Mouse (Mus musculus): ENCODE measurements at regions not wholly inside any gene's neighbourhood (a gene's known extent, or its start where the extent isn't known, plus 50 kb on each side); places are given as distances from the start of the nearest gene placed in this dataset.
A peak's percentile ranks its signal among the peaks of the same experiment; 100 is the strongest.

GRCm38 (mm10) chr15:67320292-67320691 is 819.6 kb upstream of the Lrrc6 start:
- no peaks in the 10 kb centered on the region for H3K36me3 ChIP-seq (ENCODE audit: control insufficient read depth, insufficient read depth, low read length)
- no peak overlapping the region for H3K9ac ChIP-seq (ENCODE audit: low read length)
- H3K4me2 ChIP-seq (ENCODE audit: low read depth) = no peak overlapping the region
- DNase-seq (ENCODE audit: low spot score) = no peak
- H3K27me3 ChIP-seq (ENCODE audit: control insufficient read depth, insufficient read depth, low read length) = no peaks in the 10 kb centered on the region
- no peak for ATAC-seq (ENCODE audit: insufficient read depth, low FRiP score, low TSS enrichment)
- no peak overlapping the region for H3K27ac ChIP-seq (ENCODE audit: low read depth, low read length)
- H3K9me3 ChIP-seq (ENCODE audit: control insufficient read depth, low read length) = no peaks in the 10 kb centered on the region
- H3K4me3 ChIP-seq (ENCODE audit: low read depth, low read length) = no peak overlapping the region
- H3K4me1 ChIP-seq (ENCODE audit: control insufficient read depth, insufficient read depth, low read length) = no peaks in the 10 kb centered on the region
- WGBS = 86% methylated on average over 2 of the region's 2 CpGs

DNA sequence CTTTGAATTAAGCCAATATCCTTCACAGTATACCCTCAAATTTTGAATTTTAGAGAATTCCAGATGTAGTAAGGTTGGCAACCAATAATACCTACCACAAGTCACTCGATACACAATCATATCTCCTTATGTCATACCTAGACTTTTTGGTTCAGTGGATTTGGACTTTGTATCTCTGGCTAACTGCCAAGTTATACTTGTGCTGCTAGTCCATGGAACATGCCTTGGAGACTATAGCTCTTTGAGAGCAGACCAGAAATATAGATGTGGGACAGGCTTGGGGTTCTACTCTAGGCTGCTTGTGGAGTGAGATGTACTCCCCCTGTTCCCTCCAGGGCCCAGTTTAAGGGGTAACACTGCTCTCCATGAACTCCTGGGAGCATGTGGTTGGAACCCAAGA is 814.5 kb upstream of the Lrrc6 start:
- 93% methylated on average over 1 of the region's 1 CpGs for WGBS
- Histone ChIP-seq H3K27ac (ENCODE audit: low read depth, low read length) (no peak overlapping the region), H3K9me3 (ENCODE audit: control insufficient read depth, low read length) (no peaks in the 10 kb centered on the region), H3K27me3 (ENCODE audit: control insufficient read depth, insufficient read depth, low read length) (no peaks in the 10 kb centered on the region), H3K4me3 (ENCODE audit: low read depth, low read length) (no peak overlapping the region), H3K4me1 (ENCODE audit: control insufficient read depth, insufficient read depth, low read length) (no peaks in the 10 kb centered on the region), H3K9ac (ENCODE audit: low read length) (no peak overlapping the region), H3K4me2 (ENCODE audit: low read depth) (no peak overlapping the region), H3K36me3 (ENCODE audit: control insufficient read depth, insufficient read depth, low read length) (no peaks in the 10 kb centered on the region)
- DNase-seq (ENCODE audit: low spot score) (no peak), ATAC-seq (ENCODE audit: insufficient read depth, low FRiP score, low TSS enrichment) (no peak)

DNA sequence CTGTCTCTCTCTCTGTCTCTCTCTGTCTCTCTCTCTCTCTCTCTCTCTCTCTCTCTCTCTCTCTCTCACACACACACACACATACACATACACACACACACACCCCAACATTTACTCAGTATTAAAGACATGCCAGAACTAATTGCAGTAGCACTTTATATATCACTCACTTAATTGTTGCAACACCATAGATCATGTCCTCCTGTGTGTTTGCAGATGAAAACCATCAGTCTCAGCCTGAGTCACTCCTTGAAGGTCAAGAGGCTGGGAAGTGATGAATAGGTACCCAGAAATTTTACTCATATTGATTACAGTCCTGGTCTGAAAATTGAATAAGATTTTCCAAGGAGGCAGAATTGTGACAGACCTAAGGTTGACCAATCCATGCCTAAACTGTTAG is 812.9 kb upstream of the Lrrc6 start:
- ATAC-seq (ENCODE audit: insufficient read depth, low FRiP score, low TSS enrichment) = no peak
- Histone ChIP-seq H3K4me1 (ENCODE audit: control insufficient read depth, insufficient read depth, low read length) (no peaks in the 10 kb centered on the region), H3K27me3 (ENCODE audit: control insufficient read depth, insufficient read depth, low read length) (no peaks in the 10 kb centered on the region), H3K27ac (ENCODE audit: low read depth, low read length) (no peak overlapping the region), H3K4me3 (ENCODE audit: low read depth, low read length) (no peak overlapping the region), H3K36me3 (ENCODE audit: control insufficient read depth, insufficient read depth, low read length) (no peaks in the 10 kb centered on the region), H3K4me2 (ENCODE audit: low read depth) (no peak overlapping the region), H3K9me3 (ENCODE audit: control insufficient read depth, low read length) (no peaks in the 10 kb centered on the region), H3K9ac (ENCODE audit: low read length) (no peak overlapping the region)
- DNase-seq (ENCODE audit: low spot score) = no peak

GRCm38 (mm10) chr15:67305681-67306080 is 805.0 kb upstream of the Lrrc6 start:
- H3K9me3 ChIP-seq (ENCODE audit: control insufficient read depth, low read length) = no peaks in the 10 kb centered on the region
- 68% methylated on average over 1 of the region's 1 CpGs for whole genome bisulfite sequencing
- H3K9ac ChIP-seq (ENCODE audit: low read length) = no peak overlapping the region
- no peak overlapping the region for H3K4me2 ChIP-seq (ENCODE audit: low read depth)
- H3K27ac ChIP-seq (ENCODE audit: low read depth, low read length) = no peak overlapping the region
- no peaks in the 10 kb centered on the region for H3K4me1 ChIP-seq (ENCODE audit: control insufficient read depth, insufficient read depth, low read length)
- H3K4me3 ChIP-seq (ENCODE audit: low read depth, low read length) = no peak overlapping the region
- H3K27me3 ChIP-seq (ENCODE audit: control insufficient read depth, insufficient read depth, low read length) = no peaks in the 10 kb centered on the region
- H3K36me3 ChIP-seq (ENCODE audit: control insufficient read depth, insufficient read depth, low read length) = no peaks in the 10 kb centered on the region
- ATAC-seq (ENCODE audit: insufficient read depth, low FRiP score, low TSS enrichment) (no peak), DNase-seq (ENCODE audit: low spot score) (no peak)

DNA sequence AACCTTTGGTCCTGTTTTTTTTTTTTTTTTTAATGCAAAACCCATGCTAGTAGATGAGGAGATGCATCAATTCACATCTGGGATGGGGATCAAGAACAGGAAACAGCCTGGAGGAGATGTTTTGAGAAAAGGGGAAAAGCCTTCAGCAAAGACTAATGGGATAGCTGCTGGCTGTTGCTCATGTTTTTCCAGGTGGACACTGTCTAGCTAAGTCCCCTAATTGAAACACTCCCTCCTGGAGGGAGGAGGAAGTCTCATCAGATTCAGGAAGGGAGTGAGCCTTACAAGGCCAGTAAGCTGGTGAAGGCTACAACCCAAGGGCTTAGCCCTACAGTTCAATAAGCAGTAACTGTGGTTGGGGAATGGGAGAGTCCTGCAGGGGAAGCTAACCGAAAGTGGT is 803.1 kb upstream of the Lrrc6 start:
- Histone ChIP-seq H3K4me3 (ENCODE audit: low read depth, low read length) (no peak overlapping the region), H3K9me3 (ENCODE audit: control insufficient read depth, low read length) (no peaks in the 10 kb centered on the region), H3K27me3 (ENCODE audit: control insufficient read depth, insufficient read depth, low read length) (no peaks in the 10 kb centered on the region), H3K36me3 (ENCODE audit: control insufficient read depth, insufficient read depth, low read length) (no peaks in the 10 kb centered on the region), H3K4me2 (ENCODE audit: low read depth) (no peak overlapping the region), H3K4me1 (ENCODE audit: control insufficient read depth, insufficient read depth, low read length) (no peaks in the 10 kb centered on the region), H3K9ac (ENCODE audit: low read length) (no peak overlapping the region), H3K27ac (ENCODE audit: low read depth, low read length) (no peak overlapping the region)
- DNase-seq (ENCODE audit: low spot score) (peak; percentile 13), ATAC-seq (ENCODE audit: insufficient read depth, low FRiP score, low TSS enrichment) (no peak)
- 75% methylated on average over 1 of the region's 1 CpGs for WGBS

- no peaks in the 10 kb centered on the region for H3K36me3 ChIP-seq (ENCODE audit: control insufficient read depth, insufficient read depth, low read length)
- no peaks in the 10 kb centered on the region for H3K4me1 ChIP-seq (ENCODE audit: control insufficient read depth, insufficient read depth, low read length)
- DNase-seq (ENCODE audit: low spot score) (no peak), ATAC-seq (ENCODE audit: insufficient read depth, low FRiP score, low TSS enrichment) (no peak)
- H3K9me3 ChIP-seq (ENCODE audit: control insufficient read depth, low read length) = no peaks in the 10 kb centered on the region
- WGBS = 62% methylated on average over 6 of the region's 6 CpGs
- no peak overlapping the region for H3K27ac ChIP-seq (ENCODE audit: low read depth, low read length)
- no peak overlapping the region for H3K4me3 ChIP-seq (ENCODE audit: low read depth, low read length)
- H3K4me2 ChIP-seq (ENCODE audit: low read depth) = no peak overlapping the region
- H3K9ac ChIP-seq (ENCODE audit: low read length) = no peak overlapping the region
- H3K27me3 ChIP-seq (ENCODE audit: control insufficient read depth, insufficient read depth, low read length) = no peaks in the 10 kb centered on the region
Observed at GRCm38 (mm10) chr15:67301871-67302363, 801.2 kb upstream of the Lrrc6 start.

DNA sequence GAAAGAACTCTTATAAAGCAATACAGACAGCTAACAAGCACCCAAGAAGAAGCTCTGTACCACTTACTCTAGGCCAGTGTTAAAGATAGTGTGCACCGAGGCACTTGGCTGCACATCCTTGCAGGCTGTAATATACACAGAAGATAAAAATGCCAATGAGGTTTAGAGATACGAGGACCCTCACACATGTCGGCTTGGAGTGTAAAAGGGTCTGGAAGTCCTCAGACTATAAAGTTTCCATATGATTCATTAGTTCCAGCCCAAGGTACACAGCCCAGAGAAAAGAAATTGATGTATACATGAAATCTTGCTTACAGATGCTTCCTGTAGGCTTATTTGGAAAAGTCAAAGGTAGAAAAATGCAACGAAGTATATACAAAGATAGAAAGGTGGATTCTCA is 800.3 kb upstream of the Lrrc6 start:
- no peak overlapping the region for H3K9ac ChIP-seq (ENCODE audit: low read length)
- no peaks in the 10 kb centered on the region for H3K4me1 ChIP-seq (ENCODE audit: control insufficient read depth, insufficient read depth, low read length)
- no peak overlapping the region for H3K4me3 ChIP-seq (ENCODE audit: low read depth, low read length)
- no peak overlapping the region for H3K4me2 ChIP-seq (ENCODE audit: low read depth)
- H3K9me3 ChIP-seq (ENCODE audit: control insufficient read depth, low read length) = no peaks in the 10 kb centered on the region
- no peaks in the 10 kb centered on the region for H3K36me3 ChIP-seq (ENCODE audit: control insufficient read depth, insufficient read depth, low read length)
- H3K27me3 ChIP-seq (ENCODE audit: control insufficient read depth, insufficient read depth, low read length) = no peaks in the 10 kb centered on the region
- WGBS = 83% methylated on average over 4 of the region's 4 CpGs
- no peak for ATAC-seq (ENCODE audit: insufficient read depth, low FRiP score, low TSS enrichment)
- DNase-seq (ENCODE audit: low spot score) = no peak
- no peak overlapping the region for H3K27ac ChIP-seq (ENCODE audit: low read depth, low read length)

DNA sequence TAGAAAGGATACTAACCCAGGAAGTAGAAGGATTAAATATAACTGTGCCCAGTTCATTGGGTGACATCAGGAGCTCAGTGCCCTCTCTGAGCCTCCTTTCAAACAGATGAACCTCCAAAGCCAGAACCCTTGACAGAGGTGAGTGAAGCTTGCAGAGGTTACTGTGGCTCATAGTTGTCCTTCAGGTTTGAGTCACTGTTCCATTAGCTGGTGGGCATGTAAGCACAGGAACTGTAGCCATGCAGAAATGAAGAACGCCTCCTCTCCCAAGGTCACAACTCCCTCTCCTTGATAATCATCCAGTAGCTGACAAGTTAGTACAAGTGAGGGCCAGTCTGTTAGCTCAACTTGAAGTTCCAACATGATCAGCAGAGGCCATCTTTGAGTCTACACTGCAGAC is 794.1 kb upstream of the Lrrc6 start:
- Histone ChIP-seq H3K4me2 (ENCODE audit: low read depth) (no peak overlapping the region), H3K27ac (ENCODE audit: low read depth, low read length) (no peak overlapping the region), H3K36me3 (ENCODE audit: control insufficient read depth, insufficient read depth, low read length) (no peaks in the 10 kb centered on the region), H3K9me3 (ENCODE audit: control insufficient read depth, low read length) (no peaks in the 10 kb centered on the region), H3K4me1 (ENCODE audit: control insufficient read depth, insufficient read depth, low read length) (no peaks in the 10 kb centered on the region), H3K9ac (ENCODE audit: low read length) (no peak overlapping the region), H3K27me3 (ENCODE audit: control insufficient read depth, insufficient read depth, low read length) (no peaks in the 10 kb centered on the region), H3K4me3 (ENCODE audit: low read depth, low read length) (no peak overlapping the region)
- 94% methylated on average over 1 of the region's 1 CpGs for WGBS
- DNase-seq (ENCODE audit: low spot score) (no peak), ATAC-seq (ENCODE audit: insufficient read depth, low FRiP score, low TSS enrichment) (no peak)

DNA sequence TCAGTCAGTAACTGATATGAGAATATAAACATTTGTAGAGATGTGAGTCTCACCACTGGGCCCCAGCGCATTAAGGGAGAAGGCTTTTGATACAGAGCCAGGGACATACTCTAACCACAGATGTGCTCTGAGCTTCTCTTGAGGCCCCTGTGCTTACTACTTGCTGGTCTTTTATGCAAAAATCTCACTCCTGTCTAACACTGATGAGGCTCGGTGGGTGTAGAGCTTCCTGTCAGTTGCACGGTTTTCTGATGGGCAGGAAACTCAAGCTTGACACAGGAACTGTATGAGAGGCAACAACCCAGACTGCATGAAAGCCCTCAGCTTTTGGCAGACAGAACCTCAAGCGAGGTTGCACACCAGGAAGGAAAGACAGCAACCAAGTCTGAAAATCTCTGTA is 789.0 kb upstream of the Lrrc6 start:
- Histone ChIP-seq H3K9me3 (ENCODE audit: control insufficient read depth, low read length) (no peaks in the 10 kb centered on the region), H3K4me1 (ENCODE audit: control insufficient read depth, insufficient read depth, low read length) (no peaks in the 10 kb centered on the region), H3K27ac (ENCODE audit: low read depth, low read length) (no peak overlapping the region), H3K36me3 (ENCODE audit: control insufficient read depth, insufficient read depth, low read length) (no peaks in the 10 kb centered on the region), H3K9ac (ENCODE audit: low read length) (no peak overlapping the region), H3K27me3 (ENCODE audit: control insufficient read depth, insufficient read depth, low read length) (no peaks in the 10 kb centered on the region), H3K4me2 (ENCODE audit: low read depth) (no peak overlapping the region), H3K4me3 (ENCODE audit: low read depth, low read length) (no peak overlapping the region)
- WGBS = 82% methylated on average over 4 of the region's 4 CpGs
- no peak for DNase-seq (ENCODE audit: low spot score)
- no peak for ATAC-seq (ENCODE audit: insufficient read depth, low FRiP score, low TSS enrichment)
